8 mouse cellular contexts compared by ENCODE assay signal in the genomic region with DNA sequence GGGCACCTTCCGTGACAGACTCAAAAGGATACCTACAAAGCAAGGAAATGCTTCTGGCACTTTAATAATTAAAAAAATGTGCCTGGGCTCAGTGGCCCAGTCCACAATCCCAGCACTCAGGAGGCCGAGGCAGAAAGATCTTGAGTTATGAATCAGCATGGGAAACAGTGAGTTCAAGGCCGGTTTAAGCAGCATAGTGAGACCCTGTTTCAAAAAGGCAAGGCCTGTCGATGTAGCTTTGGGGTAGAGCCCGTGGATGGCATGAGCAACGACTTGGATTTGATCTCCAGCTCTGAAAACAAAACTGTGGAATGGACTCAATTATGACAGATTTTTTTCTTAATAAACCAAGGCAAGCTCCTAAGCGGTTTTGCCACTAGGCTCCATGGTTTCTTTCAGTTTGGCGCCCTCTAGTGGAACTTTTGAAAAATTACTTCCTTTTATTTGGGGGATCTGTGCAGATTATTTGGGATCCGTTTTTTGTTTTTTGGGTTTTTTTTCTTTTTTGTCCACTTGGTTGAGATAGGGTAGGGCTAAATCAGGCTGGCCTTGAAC.
DNase-seq lines count a peak whose midpoint lies in the region.

No protein-coding gene starts in this region.

- peak; percentile 26 for DNase-seq in kidney, adult 9 months
- no peak for DNase-seq in kidney, postnatal 25 days
- DNase-seq in A20 (ENCODE audit: low read depth, low spot score) = peak; percentile 71
- peak; percentile 39 for DNase-seq in MEL-GATA-1-ER (ENCODE audit: extremely low read depth, low read depth)
- DNase-seq in embryo, embryonic 11 days = peak; percentile 79
- peak; percentile 19 for DNase-seq in lung, postnatal 14 days
- DNase-seq in frontal cortex, postnatal 25 days (ENCODE audit: low spot score in 2 of 2) = no peak
- DNase-seq in layer of hippocampus, adult 9-10 months (ENCODE audit: low spot score) = no peak

Comparison
In these comparisons a context has a peak if more than half of its experiments do, and no peak if none do; other contexts are left out.
1. DNase-seq: peak in kidney, adult 9 months (single experiment), A20 (single experiment), MEL-GATA-1-ER (single experiment), embryo, embryonic 11 days (single experiment) and lung, postnatal 14 days (single experiment); none in kidney, postnatal 25 days (0 of 2), frontal cortex, postnatal 25 days (0 of 2) and layer of hippocampus, adult 9-10 months (single experiment).